Mouse (Mus musculus) brain, embryonic 14.5 days (tissue): ENCODE data around the gene Bbs9.

Source experiments
- CTCF ChIP-seq: fragments of 200-500 bp; IDR thresholded peaks from 2 replicates; pipeline ENCODE4 v1.5.1; 2012; ENCODE audit warnings: inconsistent platforms, mild to moderate bottlenecking, moderate library complexity, borderline replicate concordance; ENCODE audit not compliant: insufficient read depth, insufficient read length; ENCODE audit errors: extremely low read depth
- POLR2A ChIP-seq: fragments of 200-500 bp; IDR thresholded peaks from 2 replicates; pipeline ENCODE4 v1.6.1; 2012; ENCODE audit warnings: mild to moderate bottlenecking, inconsistent platforms, borderline replicate concordance; ENCODE audit not compliant: poor library complexity, insufficient read depth, insufficient read length, severe bottlenecking; ENCODE audit errors: extremely low read depth

- TF ChIP-seq CTCF (no peak), POLR2A (no peak)
These were observed 259.9 kb downstream of the Bbs9 start for GRCm38 (mm10) chr9:22735385-22735784.
